Mouse (Mus musculus) heart, postnatal 4 days (tissue): ENCODE results near the gene Gm29564. TPM values are rescaled to one million over a fixed set of nuclear protein-coding genes. Genes with fewer than 3 reads are reported as not detected.
"Not testable (repeated sequence)": the region's sequence is repeated elsewhere in the genome, so short reads cannot be mapped to it uniquely, and the experiment has no call there.

Source experiments
- DNase-seq: peaks from one replicate; pipeline ENCODE4 v3.0.0; 2021
- total RNA-seq, 2 experiments: library from RNA; stranded (reverse); gene quantifications; 2 replicates each; pipeline ENCODE4 v1.2.3; 2021

Gene Gm29564
- total RNA-seq, result not detected

GRCm38 (mm10) chrY:78212693-78213092 is at the start of gene Gm29564:
TSS of gene Gm29564 (plus strand) at chrY:78212993.
- DNase-seq, result not testable (repeated sequence)

Other genes starting within 250 kb of the Gm29564 start
- gene Gm20867, start 249.8 kb upstream of the Gm29564 start, total RNA-seq, result not detected